Mouse (Mus musculus): ENCODE measurements around the gene Spsb1. TPM values are rescaled to one million over a fixed set of nuclear protein-coding genes. Genes with fewer than 3 reads are reported as not detected.

Gene Spsb1
- total and polyA plus RNA-seq, 3 experiments, result 0.04 to 0.19 (median 0.07) TPM

- in situ Hi-C loops (cut with MboI; ENCODE audit: low pct_ligation_motif_present, low pct_unique_long_range_greater_than_20kb, low sequenced_read_pairs) (no loop called here), dilution Hi-C loops (cut with MboI; ENCODE audit: extremely low pct_ligation_motif_present, extremely low pct_unique_long_range_greater_than_20kb, low sequenced_read_pairs) (no loop called here)
- Histone ChIP-seq H3K4me1 (ENCODE audit: control insufficient read depth in 1 of 2, insufficient read depth in 2 of 2) (peaks cover 7 to 23% of the 10 kb centered on the region in 2 experiments), H3K27ac (ENCODE audit: insufficient read depth, low read depth) (no peak overlapping the region), H3K9ac (ENCODE audit: insufficient read depth, low read depth) (no peak overlapping the region), H3K79me2 (replicated peaks; ENCODE audit: control insufficient read depth, extremely low read depth, insufficient read depth, poor library complexity, severe bottlenecking) (no peaks in the 10 kb centered on the region), H3K9me3 (replicated peaks; ENCODE audit: low read length) (peaks cover 16% of the 10 kb centered on the region), H3K27me3 (replicated peaks) (peaks cover 54% of the 10 kb centered on the region), H3K4me3 (replicated peaks in 1 of 3; ENCODE audit: low read depth in 2 of 3, low read length in 2 of 3, poor library complexity in 1 of 3) (no peak overlapping the region), H3K36me3 (replicated peaks in 1 of 2; ENCODE audit: control insufficient read depth in 1 of 2, insufficient read depth in 1 of 2, low read length in 1 of 2) (no peaks in the 10 kb centered on the region), H3K4me2 (ENCODE audit: insufficient read depth, low read depth, poor library complexity, severe bottlenecking) (no peak overlapping the region)
- TF ChIP-seq MEF2A (IDR thresholded peaks at IDR 0.05; ENCODE audit: borderline replicate concordance, low read depth, low read length) (no peak), ZMIZ1 (IDR thresholded peaks at IDR 0.05; ENCODE audit: low read depth, low read length) (no peak), MXI1 (IDR thresholded peaks at IDR 0.05; ENCODE audit: low read depth, low read length) (no peak), NELFE (IDR thresholded peaks at IDR 0.05; ENCODE audit: low read depth, low read length) (no peak), CTCF (conservative IDR thresholded peaks at IDR 0.05 in 1 of 2, IDR thresholded peaks at IDR 0.05 in 1 of 2; ENCODE audit: low read depth in 2 of 2, low read length in 2 of 2) (no peak), MYC (IDR thresholded peaks at IDR 0.05; ENCODE audit: low read depth, low read length) (no peak), IRF4 (IDR thresholded peaks at IDR 0.05; ENCODE audit: low read depth, low read length) (no peak), KAT2A (IDR thresholded peaks at IDR 0.05; ENCODE audit: insufficient replicate concordance, low read length) (no peak), MAX (IDR thresholded peaks at IDR 0.05; ENCODE audit: low read length) (no peak), CHD1 (IDR thresholded peaks at IDR 0.05; ENCODE audit: low read depth, low read length) (no peak), HCFC1 (IDR thresholded peaks at IDR 0.05; ENCODE audit: low read depth, low read length) (no peak), ZC3H11A (IDR thresholded peaks at IDR 0.05; ENCODE audit: low read depth, low read length) (no peak), JUN (IDR thresholded peaks at IDR 0.05; ENCODE audit: insufficient read depth, low read depth, low read length) (no peak), ZNF384 (IDR thresholded peaks at IDR 0.05; ENCODE audit: low read depth, low read length) (no peak), GABPA (IDR thresholded peaks at IDR 0.05; ENCODE audit: insufficient replicate concordance, low read depth, low read length) (no peak), BHLHE40 (IDR thresholded peaks at IDR 0.05; ENCODE audit: low read depth, low read length) (no peak)
- DNase-seq (ENCODE audit: extremely low read depth), result no peak
Measured at GRCm38 (mm10) chr4:149850674-149851073, 104.2 kb downstream of the Spsb1 start.

DNA sequence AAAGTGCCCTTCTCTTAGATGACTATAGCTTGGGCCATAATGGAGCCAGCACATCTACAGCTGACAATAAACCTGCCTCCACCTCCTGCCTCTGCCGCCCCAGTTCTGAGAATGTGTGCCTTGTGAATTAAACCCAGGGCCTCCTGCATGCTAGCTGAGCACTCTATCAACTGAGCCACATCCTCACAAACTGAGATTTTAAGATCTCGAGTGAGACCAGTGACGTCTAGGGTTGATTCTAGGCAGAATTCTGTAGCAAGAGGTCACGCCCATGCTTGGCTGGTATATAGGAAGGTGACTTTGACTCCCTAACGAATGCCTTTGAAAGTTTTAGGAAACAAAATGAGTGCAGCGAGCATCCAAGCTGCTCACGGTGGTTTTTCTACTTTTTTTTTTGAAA, 104.8 kb downstream of the Spsb1 start:
- H3K27ac ChIP-seq (ENCODE audit: insufficient read depth, low read depth), result no peak overlapping the region
- no peak for DNase-seq (ENCODE audit: extremely low read depth)
- peaks cover 5 to 17% of the 10 kb centered on the region in 2 experiments for H3K4me1 ChIP-seq (ENCODE audit: control insufficient read depth in 1 of 2, insufficient read depth in 2 of 2)
- dilution Hi-C loops (cut with MboI; ENCODE audit: extremely low pct_ligation_motif_present, extremely low pct_unique_long_range_greater_than_20kb, low sequenced_read_pairs), result no loop called here
- TF ChIP-seq USF2 (conservative IDR thresholded peaks at IDR 0.05; ENCODE audit: low read depth, low read length), result no peak
- no peak for TF ChIP-seq CHD2 (IDR thresholded peaks at IDR 0.05; ENCODE audit: low read length)
- no peak for TF ChIP-seq GABPA (IDR thresholded peaks at IDR 0.05; ENCODE audit: insufficient replicate concordance, low read depth, low read length)
- no peak for TF ChIP-seq UBTF (IDR thresholded peaks at IDR 0.05; ENCODE audit: low read depth, low read length)
- TF ChIP-seq CTCF (conservative IDR thresholded peaks at IDR 0.05 in 1 of 2, IDR thresholded peaks at IDR 0.05 in 1 of 2; ENCODE audit: low read depth in 2 of 2, low read length in 2 of 2), result no peak
- TF ChIP-seq SMC3 (IDR thresholded peaks at IDR 0.05; ENCODE audit: low read depth, low read length), result no peak
- no peak for TF ChIP-seq KAT2A (IDR thresholded peaks at IDR 0.05; ENCODE audit: insufficient replicate concordance, low read length)
- TF ChIP-seq BHLHE40 (IDR thresholded peaks at IDR 0.05; ENCODE audit: low read depth, low read length), result no peak
- TF ChIP-seq POLR2A (IDR thresholded peaks at IDR 0.05; ENCODE audit: low read depth, low read length), result no peak
- peaks cover 51% of the 10 kb centered on the region for H3K27me3 ChIP-seq (replicated peaks)
- no peak overlapping the region for H3K4me3 ChIP-seq (replicated peaks in 1 of 3; ENCODE audit: low read depth in 2 of 3, low read length in 2 of 3, poor library complexity in 1 of 3)
- H3K79me2 ChIP-seq (replicated peaks; ENCODE audit: control insufficient read depth, extremely low read depth, insufficient read depth, poor library complexity, severe bottlenecking), result no peaks in the 10 kb centered on the region
- H3K36me3 ChIP-seq (replicated peaks in 1 of 2; ENCODE audit: control insufficient read depth in 1 of 2, insufficient read depth in 1 of 2, low read length in 1 of 2), result no peaks in the 10 kb centered on the region
- no peak overlapping the region for H3K9ac ChIP-seq (ENCODE audit: insufficient read depth, low read depth)
- no peak overlapping the region for H3K4me2 ChIP-seq (ENCODE audit: insufficient read depth, low read depth, poor library complexity, severe bottlenecking)
- peaks cover 16% of the 10 kb centered on the region for H3K9me3 ChIP-seq (replicated peaks; ENCODE audit: low read length)
- in situ Hi-C loops (cut with MboI; ENCODE audit: low pct_ligation_motif_present, low pct_unique_long_range_greater_than_20kb, low sequenced_read_pairs), result no loop called here
